In genomic region chr8:84210167-84210791, GRCm38 (mm10) we compare ENCODE assay signal across 8 mouse cellular contexts. TPM values are rescaled to one million over a fixed set of nuclear protein-coding genes. Genes with fewer than 3 reads are reported as not detected.
A peak's percentile ranks its signal among the peaks of the same experiment; 100 is the strongest.
DNase-seq lines count a peak whose midpoint lies in the region; ATAC-seq and TF ChIP-seq lines count a peak whose summit lies in the region.

No protein-coding gene starts in this region.

- TF ChIP-seq CTCF in kidney, postnatal 0 days (IDR thresholded peaks at IDR 0.05; ENCODE audit: low read depth), result peak; percentile 95

- DNase-seq in B cell, adult 2 months, result peak; percentile 94
- peak; percentile 91 for DNase-seq in adrenal gland, postnatal 10 days
- peak; percentile 91 for DNase-seq in heart, embryonic 10.5 days (ENCODE audit: low spot score)
- peak; percentile 86 for DNase-seq in kidney, postnatal 0 days (ENCODE audit: low spot score)
- peak; percentile 90 for DNase-seq in testis, postnatal 10 days (ENCODE audit: low spot score)

- no peaks in the 10 kb centered on the region for H3K27me3 ChIP-seq in embryonic facial prominence, embryonic 13.5 days
- H3K27me3 ChIP-seq in heart, embryonic 10.5 days (ENCODE audit: insufficient read depth, poor library complexity, severe bottlenecking), result no peaks in the 10 kb centered on the region
- H3K27me3 ChIP-seq in kidney, postnatal 0 days (ENCODE audit: insufficient read depth, low read length), result no peaks in the 10 kb centered on the region
- H3K27me3 ChIP-seq in liver, embryonic 15.5 days, result no peaks in the 10 kb centered on the region
- no peaks in the 10 kb centered on the region for H3K27me3 ChIP-seq in neural tube, embryonic 13.5 days

- no peaks in the 10 kb centered on the region for H3K9me3 ChIP-seq in embryonic facial prominence, embryonic 13.5 days
- H3K9me3 ChIP-seq in heart, embryonic 10.5 days, result no peaks in the 10 kb centered on the region
- no peaks in the 10 kb centered on the region for H3K9me3 ChIP-seq in kidney, postnatal 0 days (replicated peaks; ENCODE audit: low read length)
- H3K9me3 ChIP-seq in liver, embryonic 15.5 days (replicated peaks), result no peaks in the 10 kb centered on the region
- H3K9me3 ChIP-seq in neural tube, embryonic 13.5 days, result no peaks in the 10 kb centered on the region

- ATAC-seq in embryonic facial prominence, embryonic 13.5 days (ENCODE audit: insufficient number of reproducible peaks, insufficient read depth, low FRiP score, low TSS enrichment, low read depth), result peak; percentile 41; the same call in 1 of the 2 replicates
- ATAC-seq in kidney, postnatal 0 days (replicated peaks; ENCODE audit: low FRiP score, low read depth), result no peak
- ATAC-seq in liver, embryonic 15.5 days (ENCODE audit: insufficient read depth), result no peak; the same call in 1 of the 2 replicates
- ATAC-seq in neural tube, embryonic 13.5 days (ENCODE audit: low read depth), result peak; percentile 62

- no peak overlapping the region for H3K4me2 ChIP-seq in embryonic facial prominence, embryonic 13.5 days
- H3K4me2 ChIP-seq in kidney, postnatal 0 days (ENCODE audit: low read length), result no peak overlapping the region
- H3K4me2 ChIP-seq in liver, embryonic 15.5 days, result peak overlapping the region; percentile 28; the same call in 1 of the 2 replicates
- peak overlapping the region; percentile 39 for H3K4me2 ChIP-seq in neural tube, embryonic 13.5 days

- WGBS in embryonic facial prominence, embryonic 13.5 days, result 63% methylated on average over 34 of the region's 34 CpGs
- WGBS in heart, embryonic 10.5 days, result 56% methylated on average over 33 of the region's 34 CpGs
- WGBS in kidney, postnatal 0 days, result 64% methylated on average over 34 of the region's 34 CpGs
- WGBS in liver, embryonic 15.5 days (ENCODE audit: insufficient replicate concordance), result 60% methylated on average over 34 of the region's 34 CpGs
- WGBS in neural tube, embryonic 13.5 days, result 48% methylated on average over 34 of the region's 34 CpGs

- H3K4me3 ChIP-seq in embryonic facial prominence, embryonic 13.5 days, result no peak overlapping the region
- no peak overlapping the region for H3K4me3 ChIP-seq in heart, embryonic 10.5 days
- no peak overlapping the region for H3K4me3 ChIP-seq in kidney, postnatal 0 days (replicated peaks; ENCODE audit: low read depth, low read length)
- H3K4me3 ChIP-seq in liver, embryonic 15.5 days (replicated peaks), result no peak overlapping the region
- no peak overlapping the region for H3K4me3 ChIP-seq in neural tube, embryonic 13.5 days

- H3K27ac ChIP-seq in embryonic facial prominence, embryonic 13.5 days, result no peak overlapping the region
- H3K27ac ChIP-seq in heart, embryonic 10.5 days, result no peak overlapping the region
- H3K27ac ChIP-seq in kidney, postnatal 0 days, result no peak overlapping the region
- no peak overlapping the region for H3K27ac ChIP-seq in liver, embryonic 15.5 days (replicated peaks)
- H3K27ac ChIP-seq in neural tube, embryonic 13.5 days (replicated peaks), result peak overlapping the region; percentile 38; the same call in 1 of the 2 replicates

- H3K4me1 ChIP-seq in embryonic facial prominence, embryonic 13.5 days, result peaks cover 32% of the 10 kb centered on the region
- peaks cover 29% of the 10 kb centered on the region for H3K4me1 ChIP-seq in heart, embryonic 10.5 days
- peaks cover 24% of the 10 kb centered on the region for H3K4me1 ChIP-seq in kidney, postnatal 0 days (replicated peaks; ENCODE audit: insufficient read depth, low read length)
- peaks cover 28% of the 10 kb centered on the region for H3K4me1 ChIP-seq in liver, embryonic 15.5 days (replicated peaks)
- H3K4me1 ChIP-seq in neural tube, embryonic 13.5 days (replicated peaks), result peaks cover 33% of the 10 kb centered on the region

- H3K36me3 ChIP-seq in embryonic facial prominence, embryonic 13.5 days, result peaks cover 84% of the 10 kb centered on the region
- peaks cover 84% of the 10 kb centered on the region for H3K36me3 ChIP-seq in heart, embryonic 10.5 days
- H3K36me3 ChIP-seq in kidney, postnatal 0 days (ENCODE audit: insufficient read depth, low read length), result peaks cover 43% of the 10 kb centered on the region
- H3K36me3 ChIP-seq in liver, embryonic 15.5 days (replicated peaks), result peaks cover 14% of the 10 kb centered on the region
- H3K36me3 ChIP-seq in neural tube, embryonic 13.5 days, result peaks cover 53% of the 10 kb centered on the region

- H3K9ac ChIP-seq in embryonic facial prominence, embryonic 13.5 days, result 0 out of 2 replicates have a peak overlapping the region, but pooled peaks have one; percentile 27
- no peak overlapping the region for H3K9ac ChIP-seq in kidney, postnatal 0 days (ENCODE audit: low read depth, low read length)
- H3K9ac ChIP-seq in liver, embryonic 15.5 days, result no peak overlapping the region
- peak overlapping the region; percentile 52; the same call in 1 of the 2 replicates for H3K9ac ChIP-seq in neural tube, embryonic 13.5 days

RNA-seq across cellular contexts. Expression of gene Nanos3, which starts 25.3 kb away (rescaled TPM):
- 1 to 10 TPM in 1 of 2 experiments, under 1 TPM in 1; 0.96 to 2.3 TPM for total RNA-seq in adrenal gland, postnatal 10 days (2021)
- 2.9 and 5.2 TPM in 2 replicates for polyA plus RNA-seq in embryonic facial prominence, embryonic 13.5 days (2015; fragmentation: Nextera tagmentation; extraction: Ambion mirVana)
- 1.2 and 2.3 TPM in 2 replicates for polyA plus RNA-seq in heart, embryonic 10.5 days (2016; fragmentation: Nextera tagmentation; extraction: Ambion mirVana)
- 8.6 and 9.6 TPM in 2 replicates for polyA plus RNA-seq in kidney, postnatal 0 days (2015; fragmentation: Nextera tagmentation; extraction: Ambion mirVana)
- polyA plus RNA-seq in liver, embryonic 15.5 days (2015; fragmentation: Nextera tagmentation; extraction: Ambion mirVana), result 0.31 TPM in 2 replicates
- 6.1 and 10.1 TPM in 2 replicates for polyA plus RNA-seq in neural tube, embryonic 13.5 days (2015; fragmentation: Nextera tagmentation; extraction: Ambion mirVana)

RNA-seq across cellular contexts. Expression of gene Zswim4, which starts 26.6 kb away (rescaled TPM):
- total RNA-seq in adrenal gland, postnatal 10 days (2021), result 10 to 100 TPM; 22.7 to 26.3 TPM
- 19.6 and 22.6 TPM in 2 replicates for polyA plus RNA-seq in embryonic facial prominence, embryonic 13.5 days (2015; fragmentation: Nextera tagmentation; extraction: Ambion mirVana)
- 14.4 and 17.5 TPM in 2 replicates for polyA plus RNA-seq in heart, embryonic 10.5 days (2016; fragmentation: Nextera tagmentation; extraction: Ambion mirVana)
- 10.5 and 11.0 TPM in 2 replicates for polyA plus RNA-seq in kidney, postnatal 0 days (2015; fragmentation: Nextera tagmentation; extraction: Ambion mirVana)
- polyA plus RNA-seq in liver, embryonic 15.5 days (2015; fragmentation: Nextera tagmentation; extraction: Ambion mirVana), result 2.0 and 2.5 TPM in 2 replicates
- polyA plus RNA-seq in neural tube, embryonic 13.5 days (2015; fragmentation: Nextera tagmentation; extraction: Ambion mirVana), result 32.9 and 34.7 TPM in 2 replicates

RNA-seq across cellular contexts. Expression of gene D8Ertd738e, which starts 39.2 kb away (rescaled TPM):
- 100 to 1,000 TPM; 210 to 233 TPM for total RNA-seq in adrenal gland, postnatal 10 days (2021)
- 318 and 344 TPM in 2 replicates for polyA plus RNA-seq in embryonic facial prominence, embryonic 13.5 days (2015; fragmentation: Nextera tagmentation; extraction: Ambion mirVana)
- 353 and 374 TPM in 2 replicates for polyA plus RNA-seq in heart, embryonic 10.5 days (2016; fragmentation: Nextera tagmentation; extraction: Ambion mirVana)
- 373 and 388 TPM in 2 replicates for polyA plus RNA-seq in kidney, postnatal 0 days (2015; fragmentation: Nextera tagmentation; extraction: Ambion mirVana)
- polyA plus RNA-seq in liver, embryonic 15.5 days (2015; fragmentation: Nextera tagmentation; extraction: Ambion mirVana), result 176 and 183 TPM in 2 replicates
- polyA plus RNA-seq in neural tube, embryonic 13.5 days (2015; fragmentation: Nextera tagmentation; extraction: Ambion mirVana), result 255 and 273 TPM in 2 replicates

RNA-seq across cellular contexts. Expression of gene Mri1, which starts 46.8 kb away (rescaled TPM):
- total RNA-seq in adrenal gland, postnatal 10 days (2021), result 10 to 100 TPM; 28.0 to 34.4 TPM
- polyA plus RNA-seq in embryonic facial prominence, embryonic 13.5 days (2015; fragmentation: Nextera tagmentation; extraction: Ambion mirVana), result 62.4 and 69.8 TPM in 2 replicates
- polyA plus RNA-seq in heart, embryonic 10.5 days (2016; fragmentation: Nextera tagmentation; extraction: Ambion mirVana), result 60.5 and 74.9 TPM in 2 replicates
- 80.4 and 81.6 TPM in 2 replicates for polyA plus RNA-seq in kidney, postnatal 0 days (2015; fragmentation: Nextera tagmentation; extraction: Ambion mirVana)
- polyA plus RNA-seq in liver, embryonic 15.5 days (2015; fragmentation: Nextera tagmentation; extraction: Ambion mirVana), result 28.6 and 30.5 TPM in 2 replicates
- polyA plus RNA-seq in neural tube, embryonic 13.5 days (2015; fragmentation: Nextera tagmentation; extraction: Ambion mirVana), result 50.6 and 50.8 TPM in 2 replicates

RNA-seq across cellular contexts. Expression of gene Ccdc130, which starts 59.9 kb away (rescaled TPM):
- total RNA-seq in adrenal gland, postnatal 10 days (2021), result 10 to 100 TPM; 14.2 to 16.5 TPM
- 21.6 and 22.2 TPM in 2 replicates for polyA plus RNA-seq in embryonic facial prominence, embryonic 13.5 days (2015; fragmentation: Nextera tagmentation; extraction: Ambion mirVana)
- polyA plus RNA-seq in heart, embryonic 10.5 days (2016; fragmentation: Nextera tagmentation; extraction: Ambion mirVana), result 18.8 and 20.8 TPM in 2 replicates
- polyA plus RNA-seq in kidney, postnatal 0 days (2015; fragmentation: Nextera tagmentation; extraction: Ambion mirVana), result 17.4 and 20.2 TPM in 2 replicates
- 7.3 and 7.7 TPM in 2 replicates for polyA plus RNA-seq in liver, embryonic 15.5 days (2015; fragmentation: Nextera tagmentation; extraction: Ambion mirVana)
- polyA plus RNA-seq in neural tube, embryonic 13.5 days (2015; fragmentation: Nextera tagmentation; extraction: Ambion mirVana), result 23.3 and 30.4 TPM in 2 replicates

Comparison
In these comparisons a context has a peak if more than half of its experiments do, and no peak if none do; other contexts are left out.
1. ATAC-seq: peak in embryonic facial prominence, embryonic 13.5 days (single experiment) and neural tube, embryonic 13.5 days (single experiment); none in kidney, postnatal 0 days (single experiment) and liver, embryonic 15.5 days (single experiment).
2. H3K4me2 ChIP-seq: peak in liver, embryonic 15.5 days (single experiment) and neural tube, embryonic 13.5 days (single experiment); none in embryonic facial prominence, embryonic 13.5 days (single experiment) and kidney, postnatal 0 days (single experiment).
3. H3K9ac ChIP-seq: peak in embryonic facial prominence, embryonic 13.5 days (single experiment) and neural tube, embryonic 13.5 days (single experiment); none in kidney, postnatal 0 days (single experiment) and liver, embryonic 15.5 days (single experiment).
4. Peak in every context shown above with its lines, with median percentiles within 50 percentile points of each other: DNase-seq.